Mouse (Mus musculus): ENCODE results near the gene Bcl2a1d. TPM values are rescaled to one million over a fixed set of nuclear protein-coding genes. Genes with fewer than 3 reads are reported as not detected.
"Not testable (repeated sequence)": the region's sequence is repeated elsewhere in the genome, so short reads cannot be mapped to it uniquely, and the experiment has no call there.

The Bcl2a1d gene
- polyA plus RNA-seq, 1 experiment from 2014 or later, result not detected

- H3K4me3 ChIP-seq; H3K9me3 ChIP-seq; H3K9ac ChIP-seq (replicated peaks); H3K36me3 ChIP-seq; H3K4me1 ChIP-seq; H3K27ac ChIP-seq (replicated peaks); H3K4me2 ChIP-seq (replicated peaks); H3K27me3 ChIP-seq: not testable (repeated sequence)
- 0 out of 2 replicates have a peak, but pooled peaks have one; percentile 8 for ATAC-seq (ENCODE audit: low FRiP score, low read depth)
- 24% methylated on average over 2 of the region's 2 CpGs for WGBS
Observed at GRCm38 (mm10) chr9:88718140-88718539, 13.6 kb downstream of the Bcl2a1d start.

- not testable (repeated sequence) for H3K36me3 ChIP-seq; ATAC-seq (ENCODE audit: low FRiP score, low read depth); H3K4me2 ChIP-seq (replicated peaks); H3K4me1 ChIP-seq; H3K27me3 ChIP-seq; H3K9me3 ChIP-seq; H3K9ac ChIP-seq (replicated peaks); H3K4me3 ChIP-seq; H3K27ac ChIP-seq (replicated peaks)
- 89% methylated on average over 5 of the region's 5 CpGs for WGBS
Observed at GRCm38 (mm10) chr9:88714515-88714914, 17.2 kb downstream of the Bcl2a1d start.

GRCm38 (mm10) chr9:88712164-88712749 lies 19.5 kb downstream of the Bcl2a1d start:
- not testable (repeated sequence) for H3K4me1 ChIP-seq; H3K4me2 ChIP-seq (replicated peaks); H3K27ac ChIP-seq (replicated peaks); H3K9ac ChIP-seq (replicated peaks); H3K27me3 ChIP-seq; H3K4me3 ChIP-seq; ATAC-seq (ENCODE audit: low FRiP score, low read depth); H3K9me3 ChIP-seq; H3K36me3 ChIP-seq
- 80% methylated on average over 3 of the region's 3 CpGs for WGBS

- not testable (repeated sequence) for ATAC-seq (ENCODE audit: low FRiP score, low read depth); H3K4me3 ChIP-seq; H3K27me3 ChIP-seq; H3K9ac ChIP-seq (replicated peaks); H3K4me1 ChIP-seq; H3K4me2 ChIP-seq (replicated peaks); H3K36me3 ChIP-seq; H3K9me3 ChIP-seq; H3K27ac ChIP-seq (replicated peaks)
- WGBS, result 91% methylated on average over 4 of the region's 5 CpGs
Observed at GRCm38 (mm10) chr9:88710910-88711438, 20.7 kb downstream of the Bcl2a1d start.

GRCm38 (mm10) chr9:88710439-88710838 lies 21.3 kb downstream of the Bcl2a1d start:
- not testable (repeated sequence) for H3K4me2 ChIP-seq (replicated peaks); H3K27ac ChIP-seq (replicated peaks); H3K36me3 ChIP-seq; H3K9me3 ChIP-seq; H3K9ac ChIP-seq (replicated peaks); H3K27me3 ChIP-seq; ATAC-seq (ENCODE audit: low FRiP score, low read depth); H3K4me1 ChIP-seq; H3K4me3 ChIP-seq
- WGBS, result 93% methylated on average over 2 of the region's 2 CpGs

DNA sequence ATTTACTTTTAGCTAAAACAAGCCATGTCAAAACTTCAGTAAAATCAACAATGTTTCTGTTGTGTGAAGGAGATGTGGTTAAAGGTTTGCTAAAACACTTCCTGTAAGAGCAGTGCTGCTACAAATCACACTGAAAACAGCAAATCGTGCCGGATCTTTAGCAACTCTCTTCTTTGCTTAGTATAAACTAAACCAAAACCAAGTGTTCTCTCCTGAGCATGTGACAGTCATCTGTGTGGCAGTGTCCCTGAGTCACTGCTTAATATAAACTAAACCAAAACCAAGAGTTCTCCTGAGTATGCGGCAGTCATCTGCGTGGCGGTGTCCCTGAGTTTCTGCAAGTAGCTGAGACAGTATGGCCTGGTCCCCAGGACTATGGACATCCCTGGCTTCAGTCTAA lies 21.9 kb downstream of the Bcl2a1d start:
- H3K4me1 ChIP-seq; H3K4me2 ChIP-seq (replicated peaks); H3K9ac ChIP-seq (replicated peaks); H3K36me3 ChIP-seq; H3K4me3 ChIP-seq; ATAC-seq (ENCODE audit: low FRiP score, low read depth); H3K27ac ChIP-seq (replicated peaks); H3K9me3 ChIP-seq; H3K27me3 ChIP-seq: not testable (repeated sequence)
- 92% methylated on average over 5 of the region's 5 CpGs for WGBS

GRCm38 (mm10) chr9:88709304-88709703 lies 22.4 kb downstream of the Bcl2a1d start:
- H3K27me3 ChIP-seq, result no peaks in the 10 kb centered on the region

DNA sequence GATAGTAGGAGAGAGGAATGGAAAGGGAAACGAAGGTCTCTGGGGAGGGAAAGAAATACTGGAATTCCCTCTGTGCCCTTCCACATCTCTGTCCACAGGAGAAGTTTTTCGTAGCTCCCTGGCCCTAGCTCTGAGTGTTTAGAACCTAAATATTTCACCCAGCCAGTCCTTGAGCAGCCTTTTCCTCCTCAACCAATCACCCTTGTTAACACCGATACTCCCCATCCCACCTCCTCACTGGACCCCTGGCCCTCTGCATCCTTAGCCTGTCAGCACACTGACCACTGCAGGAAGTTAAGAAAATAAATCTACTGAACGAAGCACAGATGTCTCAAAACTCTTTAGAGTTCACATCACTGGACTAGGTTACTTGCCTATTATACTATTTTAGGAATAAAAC lies 25.0 kb downstream of the Bcl2a1d start:
- 82% methylated on average over 4 of the region's 4 CpGs for WGBS
- Histone ChIP-seq H3K27me3 (no peaks in the 10 kb centered on the region), H3K4me3 (no peak overlapping the region), H3K4me1 (no peaks in the 10 kb centered on the region), H3K27ac (replicated peaks) (no peak overlapping the region), H3K4me2 (replicated peaks) (no peak overlapping the region), H3K36me3 (no peaks in the 10 kb centered on the region), H3K9ac (replicated peaks) (no peak overlapping the region), H3K9me3 (no peaks in the 10 kb centered on the region)
- ATAC-seq (ENCODE audit: low FRiP score, low read depth), result no peak

More at GRCm38 (mm10) chr9:88709304-88709703, 22.4 kb downstream of the Bcl2a1d start:
- no peak overlapping the region for H3K27ac ChIP-seq (replicated peaks)
- no peaks in the 10 kb centered on the region for H3K9me3 ChIP-seq
- 89% methylated on average over 6 of the region's 6 CpGs for WGBS
- no peaks in the 10 kb centered on the region for H3K4me1 ChIP-seq
- no peak overlapping the region for H3K4me3 ChIP-seq
- ATAC-seq (ENCODE audit: low FRiP score, low read depth), result no peak
- H3K36me3 ChIP-seq, result no peaks in the 10 kb centered on the region
- H3K9ac ChIP-seq (replicated peaks), result no peak overlapping the region
- no peak overlapping the region for H3K4me2 ChIP-seq (replicated peaks)

- H3K4me1 ChIP-seq; H3K27me3 ChIP-seq; H3K27ac ChIP-seq (replicated peaks); H3K4me2 ChIP-seq (replicated peaks); H3K9me3 ChIP-seq; ATAC-seq (ENCODE audit: low FRiP score, low read depth); H3K36me3 ChIP-seq; H3K9ac ChIP-seq (replicated peaks); H3K4me3 ChIP-seq: not testable (repeated sequence)
- WGBS, result 79% methylated on average over 8 of the region's 8 CpGs
Observed at GRCm38 (mm10) chr9:88705157-88705556, 26.6 kb downstream of the Bcl2a1d start.

DNA sequence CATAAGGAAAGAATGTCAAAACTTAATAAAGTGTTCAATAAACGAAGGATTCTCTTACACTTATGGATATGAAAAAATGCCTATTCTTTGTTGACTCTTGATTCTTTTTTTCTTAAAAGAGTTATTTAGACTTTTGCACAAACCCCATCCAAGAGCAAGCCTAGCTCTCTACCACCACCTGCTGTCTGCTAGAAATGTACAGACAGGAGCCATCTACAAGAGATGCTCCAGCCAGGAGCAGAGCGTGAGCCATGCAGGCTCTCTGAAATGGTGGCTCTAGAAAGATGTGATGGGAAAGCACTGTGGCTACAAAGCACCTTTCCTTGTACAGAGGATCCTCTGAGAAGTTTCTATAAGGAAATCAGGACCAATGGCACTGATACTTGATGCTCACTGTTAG lies 33.0 kb downstream of the Bcl2a1d start:
- H3K27me3 ChIP-seq; ATAC-seq (ENCODE audit: low FRiP score, low read depth); H3K4me1 ChIP-seq; H3K9me3 ChIP-seq; H3K36me3 ChIP-seq; H3K4me2 ChIP-seq (replicated peaks); H3K9ac ChIP-seq (replicated peaks); H3K4me3 ChIP-seq; H3K27ac ChIP-seq (replicated peaks): not testable (repeated sequence)
- WGBS, result 75% methylated on average over 1 of the region's 2 CpGs

DNA sequence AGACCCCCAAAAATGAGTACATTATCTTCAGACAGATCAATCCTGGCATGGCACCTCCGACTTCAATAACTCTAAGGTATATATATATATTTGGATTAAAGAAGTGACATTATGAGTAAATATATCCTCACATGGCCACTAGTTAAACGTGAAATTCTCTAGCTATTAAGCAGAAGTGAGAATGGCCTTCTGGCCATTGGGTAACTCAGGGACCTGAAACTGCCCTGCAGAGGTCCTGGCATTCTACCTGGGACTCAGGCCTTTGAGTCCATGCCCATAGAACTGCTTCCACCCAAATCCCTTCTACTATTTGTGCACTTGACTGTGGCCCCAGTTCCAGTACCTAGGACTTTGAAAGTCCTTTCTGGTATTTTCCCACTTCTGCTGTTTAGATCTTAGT lies 40.4 kb downstream of the Bcl2a1d start:
- H3K36me3 ChIP-seq; H3K4me3 ChIP-seq; H3K9ac ChIP-seq (replicated peaks); ATAC-seq (ENCODE audit: low FRiP score, low read depth); H3K27me3 ChIP-seq; H3K4me1 ChIP-seq; H3K9me3 ChIP-seq; H3K27ac ChIP-seq (replicated peaks); H3K4me2 ChIP-seq (replicated peaks): not testable (repeated sequence)
- WGBS, result 85% methylated on average over 2 of the region's 2 CpGs

DNA sequence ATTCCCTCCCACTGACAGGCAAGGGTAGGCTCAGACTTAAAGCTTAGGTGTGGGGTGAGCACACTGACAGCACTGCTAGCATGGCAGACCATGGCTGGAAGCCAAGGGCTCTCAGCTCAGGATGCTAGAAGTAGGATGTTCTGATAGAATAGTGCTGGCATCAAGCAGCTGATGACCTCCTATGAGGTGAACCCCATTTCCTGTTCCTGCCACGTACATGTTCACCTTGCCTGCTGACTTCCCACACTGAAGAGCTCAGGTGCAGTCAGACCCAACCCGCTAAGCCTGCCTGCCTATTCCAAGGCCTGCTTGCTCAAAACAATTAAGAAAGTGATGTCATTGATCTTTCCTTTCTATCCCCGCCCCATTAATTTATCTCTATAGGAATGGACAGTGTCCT lies 42.3 kb downstream of the Bcl2a1d start:
- H3K9ac ChIP-seq (replicated peaks); H3K27ac ChIP-seq (replicated peaks); H3K9me3 ChIP-seq; H3K4me3 ChIP-seq; ATAC-seq (ENCODE audit: low FRiP score, low read depth); H3K4me1 ChIP-seq; H3K27me3 ChIP-seq; H3K36me3 ChIP-seq; H3K4me2 ChIP-seq (replicated peaks): not testable (repeated sequence)
- WGBS, result 90% methylated on average over 3 of the region's 3 CpGs

GRCm38 (mm10) chr9:88686719-88687118 lies 45.0 kb downstream of the Bcl2a1d start:
- H3K4me2 ChIP-seq (replicated peaks); H3K9ac ChIP-seq (replicated peaks); H3K36me3 ChIP-seq; H3K4me3 ChIP-seq; ATAC-seq (ENCODE audit: low FRiP score, low read depth); H3K4me1 ChIP-seq; H3K27ac ChIP-seq (replicated peaks); H3K27me3 ChIP-seq; H3K9me3 ChIP-seq: not testable (repeated sequence)
- WGBS, result 100% methylated on average over 1 of the region's 1 CpGs
